Mouse (Mus musculus): ENCODE measurements around the gene Gm2016.
"Not testable (repeated sequence)": the region's sequence is repeated elsewhere in the genome, so short reads cannot be mapped to it uniquely, and the experiment has no call there.

The Gm2016 gene

DNA sequence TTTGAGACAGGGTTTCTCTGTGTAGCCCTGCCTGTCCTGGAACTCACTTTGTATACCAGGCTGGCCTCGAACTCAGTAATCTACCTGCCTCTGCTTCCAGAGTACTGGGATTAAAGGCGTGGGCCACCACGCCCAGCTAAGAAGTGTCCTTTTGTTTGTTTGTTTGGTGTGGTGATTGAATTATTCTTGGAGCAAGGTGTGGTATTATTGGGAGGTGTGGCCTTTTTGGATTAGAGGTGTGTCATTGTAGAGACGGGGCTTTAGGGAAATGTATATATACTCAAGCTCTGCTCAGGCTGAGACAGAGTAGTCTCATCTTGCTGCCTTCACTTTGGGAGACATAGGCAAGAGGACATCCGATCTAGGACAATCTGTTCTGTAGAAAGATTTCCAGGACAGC is at the start of gene Gm2016:
TSS of gene Gm2016 (plus strand) at position 301 of the 400 bp plus-strand sequence.
- DNase-seq (ENCODE audit: low read depth, low spot score), result not testable (repeated sequence)

DNA sequence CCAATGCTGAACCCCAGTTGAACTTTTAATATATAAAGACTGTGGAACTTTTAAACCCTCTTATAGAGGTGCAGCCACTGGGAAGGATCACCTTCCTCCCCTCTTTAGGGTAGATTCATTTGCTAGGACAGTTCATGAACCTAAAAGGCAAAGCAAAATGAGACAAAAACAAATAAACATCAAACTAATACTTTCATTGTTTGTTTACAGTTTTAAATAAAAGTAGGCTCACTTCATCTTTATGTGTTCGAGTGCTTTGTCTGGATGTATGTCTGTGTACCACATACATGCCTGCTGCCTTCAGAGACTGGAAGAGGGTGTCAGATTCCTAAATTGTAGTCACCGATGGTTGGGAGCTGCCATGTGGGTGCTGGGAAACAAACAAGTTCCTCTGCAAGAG is 31.6 kb upstream of the Gm2016 start, which contains the start of gene Gm2001:
TSS of gene Gm2001 (minus strand) at position 101 of the 400 bp plus-strand sequence.
- DNase-seq (ENCODE audit: low read depth, low spot score), result not testable (repeated sequence)

- DNase-seq (ENCODE audit: low read depth, low spot score), result not testable (repeated sequence)
Measured at GRCm38 (mm10) chr12:87850657-87851056, 23.2 kb upstream of the Gm2016 start.

- DNase-seq (ENCODE audit: low read depth, low spot score), result not testable (repeated sequence)
Measured at GRCm38 (mm10) chr12:87856067-87856466, 17.8 kb upstream of the Gm2016 start.

DNA sequence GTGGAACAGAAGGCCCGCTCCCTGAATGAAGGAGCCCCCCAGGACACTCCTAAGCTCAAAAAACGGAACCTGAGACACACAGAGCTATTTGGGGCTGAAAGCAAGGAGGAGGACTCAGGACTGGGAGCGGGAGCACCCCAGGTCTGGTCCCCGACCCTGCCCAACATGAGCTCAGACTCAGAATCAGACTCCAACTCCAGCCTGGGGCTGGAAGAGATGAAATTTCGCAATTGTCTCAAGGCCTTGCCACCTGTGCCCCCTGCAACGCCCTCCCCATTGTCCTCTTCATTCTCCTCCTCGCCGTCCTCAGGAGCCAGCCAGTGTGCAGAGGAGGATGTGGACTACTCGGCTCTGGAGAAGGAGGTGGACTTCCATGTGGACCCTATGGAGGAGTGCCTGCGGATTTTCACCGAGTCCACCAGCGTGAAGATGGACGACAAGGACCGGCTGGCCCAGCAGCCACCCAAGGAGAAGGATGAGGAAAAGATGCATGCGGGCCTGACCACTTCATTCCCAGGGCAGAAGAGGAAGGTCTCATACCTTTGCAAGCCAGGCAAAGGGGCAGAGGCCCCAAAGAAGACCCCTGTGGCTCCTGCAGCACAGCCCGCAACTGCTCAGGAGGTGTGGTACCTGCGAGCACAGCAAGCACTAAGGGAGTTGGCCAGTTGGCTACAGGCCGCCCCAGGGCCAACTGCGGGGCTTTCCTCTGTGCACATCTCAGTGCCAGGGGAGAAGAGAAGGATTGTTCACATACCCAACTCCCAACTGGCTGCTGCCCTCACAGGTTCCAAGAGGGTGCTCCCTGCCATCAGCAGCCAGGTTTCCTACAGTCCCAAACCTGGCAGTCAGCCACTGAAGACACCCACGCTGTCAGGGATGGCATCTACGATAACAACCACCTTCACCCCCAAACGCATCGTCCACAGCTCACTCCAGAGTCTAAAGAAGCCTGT is 11.9 kb upstream of the Gm2016 start:
- not testable (repeated sequence) for DNase-seq (ENCODE audit: low read depth, low spot score)

GRCm38 (mm10) chr12:87863638-87864037 is 10.2 kb upstream of the Gm2016 start:
- not testable (repeated sequence) for DNase-seq (ENCODE audit: low read depth, low spot score)

GRCm38 (mm10) chr12:87864048-87864447 is 9.8 kb upstream of the Gm2016 start:
- not testable (repeated sequence) for DNase-seq (ENCODE audit: low read depth, low spot score)

DNA sequence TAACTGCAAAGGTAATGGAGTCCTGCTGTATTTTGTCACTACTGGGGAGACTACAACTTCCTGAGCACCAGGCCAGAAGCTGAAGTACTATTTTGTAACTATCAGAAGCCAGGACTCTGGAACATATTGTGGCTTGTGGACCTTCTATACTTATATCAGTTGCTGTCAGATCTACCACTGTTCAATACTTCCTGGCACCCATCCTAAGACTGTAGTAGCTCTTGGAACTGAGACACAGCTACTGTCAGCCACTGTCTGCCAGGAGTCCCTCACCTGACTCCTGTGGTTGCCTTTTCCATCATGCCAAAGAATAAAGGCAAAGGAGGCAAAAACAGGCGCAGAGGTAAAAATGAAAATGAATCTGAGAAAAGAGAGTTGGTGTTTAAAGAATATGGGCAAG is 21.2 kb downstream of the Gm2016 start, which contains the start of gene Gm2022:
TSS of gene Gm2022 (plus strand) at position 301 of the 400 bp plus-strand sequence.
- not testable (repeated sequence) for DNase-seq (ENCODE audit: low read depth, low spot score)

DNA sequence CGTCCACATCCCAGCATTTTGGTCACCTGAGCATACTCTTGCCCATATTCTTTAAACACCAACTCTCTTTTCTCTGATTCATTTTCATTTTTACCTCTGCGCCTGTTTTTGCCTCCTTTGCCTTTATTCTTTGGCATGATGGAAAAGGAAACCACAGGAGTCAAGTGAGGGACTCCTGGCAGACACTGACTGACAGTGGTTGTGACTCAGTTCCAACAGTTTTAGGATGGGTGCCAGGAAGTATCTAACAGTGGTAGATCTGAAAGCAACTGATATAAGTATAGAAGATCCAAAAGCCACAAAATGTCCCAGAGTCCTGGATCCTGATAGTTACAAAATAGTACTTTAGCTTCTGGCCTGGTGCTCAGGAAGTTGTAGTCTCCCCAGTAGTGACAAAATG is 45.8 kb downstream of the Gm2016 start, which contains the start of gene Gm2035:
TSS of gene Gm2035 (minus strand) at position 137 of the 400 bp plus-strand sequence.
- not testable (repeated sequence) for DNase-seq (ENCODE audit: low read depth, low spot score)
